Mouse (Mus musculus) liver, embryonic 11.5 days (tissue): ENCODE data around the gene Cnp. TPM values are rescaled to one million over a fixed set of nuclear protein-coding genes. Genes with fewer than 3 reads are reported as not detected.
"Not testable (repeated sequence)": the region's sequence is repeated elsewhere in the genome, so short reads cannot be mapped to it uniquely, and the experiment has no call there.

Source experiments
- ATAC-seq: fragments of 200-750 bp; cut with Nextera tagmentation; replicated peaks from 2 replicates; pipeline ENCODE4 v1.8.0; 2017; ENCODE audit warnings: moderate number of reproducible peaks, mild to moderate bottlenecking, moderate TSS enrichment, moderate library complexity; ENCODE audit not compliant: low FRiP score
- DNase-seq: peaks from one replicate; pipeline ENCODE4 v3.0.0-alpha.2; 2017; ENCODE audit warnings: low spot score
- H3K27ac ChIP-seq: fragments of 300-500 bp; sonication (generic); 2 replicates; pipeline ENCODE4 v1.5.1; 2014; ENCODE audit warnings: mild to moderate bottlenecking, low read depth, low read length, control low read depth
- H3K27me3 ChIP-seq: fragments of 300-500 bp; sonication (generic); replicated peaks from 2 replicates; pipeline ENCODE4 v1.6.1; 2014; ENCODE audit warnings: low read length, mixed read lengths; ENCODE audit not compliant: control insufficient read depth, insufficient read depth
- H3K36me3 ChIP-seq: fragments of 300-500 bp; sonication (generic); 2 replicates; pipeline ENCODE4 v1.6.1; 2014; ENCODE audit warnings: mild to moderate bottlenecking, low read length, moderate library complexity, mixed read lengths; ENCODE audit not compliant: control insufficient read depth, insufficient read depth
- H3K4me1 ChIP-seq: fragments of 300-500 bp; sonication (generic); replicated peaks from 2 replicates; pipeline ENCODE4 v1.6.1; 2014; ENCODE audit warnings: low read length, mixed read lengths; ENCODE audit not compliant: control insufficient read depth, insufficient read depth
- H3K4me2 ChIP-seq: fragments of 300-500 bp; sonication (generic); 2 replicates; pipeline ENCODE4 v1.6.1; 2014; ENCODE audit warnings: mild to moderate bottlenecking, control low read depth, moderate library complexity
- H3K4me3 ChIP-seq: fragments of 300-500 bp; sonication (generic); 2 replicates; pipeline ENCODE4 v1.5.1; 2014; ENCODE audit warnings: low read depth, low read length, control low read depth
- H3K9ac ChIP-seq: fragments of 300-500 bp; sonication (generic); 2 replicates; pipeline ENCODE4 v1.6.1; 2014; ENCODE audit warnings: low read depth, low read length, control low read depth
- H3K9me3 ChIP-seq: fragments of 300-500 bp; sonication (generic); 2 replicates; pipeline ENCODE4 v1.6.1; 2016; ENCODE audit warnings: low read length, inconsistent platforms, mixed read lengths; ENCODE audit not compliant: control insufficient read depth
- WGBS: fragments of 180-500 bp; shearing (Covaris S2); extraction: QIAGEN DNeasy Blood & Tissue Kit; methylation state at CpG from one replicate; pipeline ENCODE4 v1.1.7; 2014; 5-methylcytosine and 5-hydroxymethylcytosine counted together
- polyA plus RNA-seq: library from polyadenylated mRNA; unstranded; fragments of >200 nt; fragmentation: Nextera tagmentation; extraction: Ambion mirVana; gene quantifications from 2 replicates; pipeline ENCODE4 v1.2.1, GENCODE M21; 2014

Cnp gene
- polyA plus RNA-seq, 1 experiment from 2014 or later: 19.4 TPM

DNA sequence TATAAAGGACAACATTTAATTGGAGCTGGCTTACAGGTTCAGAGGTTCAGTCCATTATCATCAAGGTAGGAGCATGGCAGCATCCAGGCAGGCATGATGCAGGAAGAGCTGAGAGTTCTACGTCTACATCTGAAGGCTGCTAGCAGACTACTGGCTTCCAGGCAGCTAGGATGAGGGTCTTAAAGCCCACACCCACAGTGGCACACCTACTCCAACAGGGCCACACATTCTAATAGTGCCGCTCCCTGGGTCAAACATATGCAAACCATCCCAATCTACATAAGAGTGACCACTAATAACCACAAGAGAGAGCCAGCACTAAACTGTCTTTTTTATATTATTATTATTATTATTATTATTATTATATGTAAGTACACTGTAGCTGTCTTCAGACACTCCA lies 40.3 kb upstream of the Cnp start:
- WGBS: 79% methylated on average over 2 of the region's 2 CpGs
- ATAC-seq, H3K4me1 ChIP-seq, H3K4me2 ChIP-seq, H3K9ac ChIP-seq, H3K27ac ChIP-seq, H3K36me3 ChIP-seq, DNase-seq, H3K9me3 ChIP-seq, H3K4me3 ChIP-seq, H3K27me3 ChIP-seq: not testable (repeated sequence)

DNA sequence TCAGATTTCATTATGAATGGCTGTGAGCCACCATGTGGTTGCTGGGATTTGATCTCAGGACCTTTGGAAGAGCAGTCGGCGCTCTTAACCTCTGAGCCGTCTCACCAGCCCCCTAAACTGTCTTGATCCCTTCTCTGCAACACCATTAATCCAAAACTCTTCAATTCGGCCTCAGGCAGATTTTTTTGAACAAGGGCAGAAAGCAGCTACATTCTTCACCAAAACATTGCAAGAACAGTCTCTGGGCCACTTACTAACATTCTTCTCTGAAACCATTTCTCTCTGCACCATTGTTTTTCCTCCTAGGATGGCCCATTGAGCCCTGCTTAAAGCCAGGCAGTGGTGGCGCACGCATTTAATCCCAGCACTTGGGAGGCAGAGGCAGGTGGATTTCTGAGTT lies 39.9 kb upstream of the Cnp start:
- H3K4me1 ChIP-seq, DNase-seq, H3K36me3 ChIP-seq, H3K9me3 ChIP-seq, ATAC-seq, H3K27me3 ChIP-seq, H3K27ac ChIP-seq, H3K9ac ChIP-seq, H3K4me2 ChIP-seq, H3K4me3 ChIP-seq: not testable (repeated sequence)
- 91% methylated on average over 6 of the region's 6 CpGs for WGBS

DNA sequence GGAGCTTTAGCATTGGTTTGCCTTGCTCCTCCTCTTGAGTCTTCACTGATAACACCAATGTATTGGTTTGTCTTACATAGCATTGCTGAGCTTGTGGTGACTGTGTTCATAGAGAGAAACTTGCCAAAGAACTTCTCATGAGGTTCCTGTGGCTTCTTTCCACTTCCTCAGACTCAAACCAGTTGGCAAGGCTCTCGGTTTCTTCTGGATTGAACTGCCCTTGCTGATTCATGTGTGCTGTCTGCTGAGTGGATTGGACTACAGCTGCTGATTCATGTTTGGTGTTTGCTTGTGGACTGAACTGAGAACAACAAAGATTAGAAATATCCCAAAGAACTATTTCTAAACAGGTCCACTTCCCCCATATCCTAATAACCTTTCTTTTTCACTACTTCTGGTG lies 38.7 kb upstream of the Cnp start:
- 47% methylated on average over 1 of the region's 1 CpGs for WGBS

DNA sequence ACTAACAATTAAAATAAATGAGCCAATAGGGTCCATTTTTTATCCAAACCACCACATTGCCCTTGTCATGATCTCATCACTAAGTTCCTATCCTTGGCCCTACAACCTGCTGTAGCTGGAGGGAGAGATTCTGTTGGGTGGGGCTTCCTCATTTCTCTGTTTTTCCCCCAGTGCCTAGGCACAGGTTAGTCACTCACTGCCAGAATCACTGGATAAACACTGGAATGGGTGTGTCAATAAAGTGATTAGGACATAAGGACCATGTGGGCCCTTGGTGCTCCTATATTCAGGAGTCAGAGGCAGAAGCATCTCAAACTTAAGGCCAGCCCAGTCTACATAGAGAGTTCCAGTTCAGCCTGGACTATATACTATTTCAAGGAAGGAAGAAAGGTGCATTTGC lies 38.2 kb upstream of the Cnp start:
- no peak overlapping the region for H3K27ac ChIP-seq
- no peak for ATAC-seq
- no peaks in the 10 kb centered on the region for H3K9me3 ChIP-seq
- H3K36me3 ChIP-seq: no peaks in the 10 kb centered on the region
- H3K27me3 ChIP-seq: no peaks in the 10 kb centered on the region
- no peak overlapping the region for H3K9ac ChIP-seq
- no peak overlapping the region for H3K4me3 ChIP-seq
- no peak overlapping the region for H3K4me2 ChIP-seq
- H3K4me1 ChIP-seq: peaks cover 3% of the 10 kb centered on the region
- no peak for DNase-seq

More for the DNA sequence above, 38.7 kb upstream of the Cnp start:
- ATAC-seq (no peak), DNase-seq (no peak)
- Histone ChIP-seq H3K4me1 (peaks cover 2% of the 10 kb centered on the region; the same call in 1 of the 2 replicates), H3K9me3 (no peaks in the 10 kb centered on the region), H3K36me3 (no peaks in the 10 kb centered on the region), H3K4me3 (no peak overlapping the region), H3K27ac (no peak overlapping the region), H3K27me3 (no peaks in the 10 kb centered on the region), H3K4me2 (no peak overlapping the region), H3K9ac (no peak overlapping the region)

DNA sequence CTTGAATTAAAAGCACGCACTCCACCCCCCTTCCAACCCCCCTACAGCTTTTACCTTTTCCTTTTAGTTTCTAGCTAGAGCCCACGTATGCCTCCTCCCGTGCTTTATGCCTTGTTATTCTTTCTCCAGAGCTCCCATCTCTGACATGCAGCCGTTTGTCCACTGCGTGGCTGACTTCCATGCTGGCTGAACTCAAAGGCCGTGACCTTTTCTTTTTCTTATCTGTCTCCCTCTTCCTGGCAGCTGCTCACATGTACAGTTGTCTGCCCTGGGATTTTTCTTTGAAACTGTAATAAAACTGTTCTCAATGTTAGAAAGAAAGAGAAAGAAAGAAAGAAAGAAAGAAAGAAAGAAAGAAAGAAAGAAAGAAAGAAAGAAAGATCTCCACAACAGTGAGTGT lies 33.7 kb upstream of the Cnp start:
- H3K9me3 ChIP-seq: no peaks in the 10 kb centered on the region
- no peaks in the 10 kb centered on the region for H3K36me3 ChIP-seq
- H3K4me3 ChIP-seq: no peak overlapping the region
- H3K9ac ChIP-seq: no peak overlapping the region
- H3K27me3 ChIP-seq: no peaks in the 10 kb centered on the region
- H3K27ac ChIP-seq: no peak overlapping the region
- ATAC-seq (no peak), DNase-seq (no peak)
- no peak overlapping the region for H3K4me2 ChIP-seq
- H3K4me1 ChIP-seq: peaks cover 15% of the 10 kb centered on the region
- WGBS: 25% methylated on average over 6 of the region's 6 CpGs

DNA sequence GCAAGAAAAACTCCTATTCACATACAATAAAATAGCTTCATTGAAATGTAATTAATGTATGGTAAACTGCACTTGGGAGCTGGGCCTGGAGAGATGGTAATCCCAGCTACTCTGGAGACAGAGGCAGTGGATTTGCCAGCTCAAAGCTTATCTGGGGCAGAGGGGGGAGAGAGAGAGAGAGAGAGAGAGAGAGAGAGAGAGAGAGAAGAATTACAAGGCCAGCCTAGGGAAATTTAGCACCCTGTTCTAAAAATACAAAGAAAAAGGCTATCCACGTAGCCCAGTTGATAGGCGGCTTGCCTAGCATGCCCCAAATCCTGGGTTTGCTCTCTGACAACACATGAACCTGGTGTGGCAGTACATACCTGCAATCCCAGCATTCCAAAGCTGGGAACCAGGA lies 33.1 kb upstream of the Cnp start:
- no peak overlapping the region for H3K9ac ChIP-seq
- H3K36me3 ChIP-seq: no peaks in the 10 kb centered on the region
- H3K27ac ChIP-seq: no peak overlapping the region
- DNase-seq: no peak
- no peak overlapping the region for H3K4me2 ChIP-seq
- H3K9me3 ChIP-seq: no peaks in the 10 kb centered on the region
- H3K4me1 ChIP-seq: peaks cover 15% of the 10 kb centered on the region
- no peaks in the 10 kb centered on the region for H3K27me3 ChIP-seq
- no peak for ATAC-seq
- no peak overlapping the region for H3K4me3 ChIP-seq
- WGBS: 77% methylated on average over 2 of the region's 2 CpGs

DNA sequence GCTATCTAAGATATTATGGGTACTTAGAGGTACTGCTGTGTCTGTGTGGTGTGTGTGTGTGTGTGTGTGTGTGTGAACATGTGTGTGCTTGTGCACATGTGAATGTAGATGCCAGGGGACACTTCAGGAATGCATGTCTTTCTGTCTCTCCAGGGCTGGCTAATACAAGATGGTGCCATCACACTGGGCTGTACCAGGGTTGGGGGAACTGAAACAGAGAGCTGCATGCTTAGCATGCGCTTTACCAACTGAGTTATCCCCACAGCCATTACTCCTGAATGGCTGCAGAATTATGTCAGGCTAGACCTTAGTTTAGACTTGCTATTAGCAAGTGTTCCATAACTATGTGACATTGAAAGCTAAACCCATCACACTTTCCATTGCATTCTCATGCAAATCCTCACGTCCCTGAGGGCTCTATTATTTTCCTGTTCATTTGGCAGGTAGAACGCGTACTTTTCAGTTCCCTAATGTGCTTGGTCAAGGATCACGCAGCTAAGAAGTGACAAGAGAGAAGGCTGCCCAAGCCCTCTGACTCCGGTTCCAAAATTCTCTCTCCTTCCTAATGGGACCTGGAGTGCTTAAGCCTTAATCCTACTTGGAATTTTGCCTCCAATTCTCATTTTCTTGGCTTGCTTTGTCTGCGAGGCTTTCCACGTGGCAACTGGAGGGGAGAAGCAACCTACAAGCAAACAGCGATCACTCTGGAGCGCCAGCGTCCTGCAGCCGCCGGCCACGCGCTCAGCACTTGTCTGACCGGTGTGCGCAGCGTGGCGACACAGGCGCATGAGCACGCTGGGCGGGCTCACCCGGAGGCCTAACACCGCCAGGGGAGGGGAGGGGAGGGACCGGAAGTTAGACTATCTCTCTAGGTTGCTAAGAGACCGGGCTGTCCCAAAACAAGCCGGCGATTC lies 29.6 kb upstream of the Cnp start, which contains the start of gene Ttc25:
TSS of gene Ttc25 (plus strand) at position 776 of the 914 bp plus-strand sequence.
- ATAC-seq (peak; percentile 99), DNase-seq (peak; percentile 87)
- H3K27me3 ChIP-seq: no peaks in the 10 kb centered on the region
- WGBS: 5% methylated on average over 28 of the region's 28 CpGs
- H3K36me3 ChIP-seq: no peaks in the 10 kb centered on the region
- H3K4me1 ChIP-seq: peaks cover 15% of the 10 kb centered on the region
- peak within 1 kb of the TSS; percentile 60 for H3K27ac ChIP-seq
- peak within 1 kb of the TSS; percentile 85 for H3K4me2 ChIP-seq
- peak within 1 kb of the TSS; percentile 59 for H3K4me3 ChIP-seq
- H3K9me3 ChIP-seq: no peaks in the 10 kb centered on the region
- peak within 1 kb of the TSS; percentile 73 for H3K9ac ChIP-seq

DNA sequence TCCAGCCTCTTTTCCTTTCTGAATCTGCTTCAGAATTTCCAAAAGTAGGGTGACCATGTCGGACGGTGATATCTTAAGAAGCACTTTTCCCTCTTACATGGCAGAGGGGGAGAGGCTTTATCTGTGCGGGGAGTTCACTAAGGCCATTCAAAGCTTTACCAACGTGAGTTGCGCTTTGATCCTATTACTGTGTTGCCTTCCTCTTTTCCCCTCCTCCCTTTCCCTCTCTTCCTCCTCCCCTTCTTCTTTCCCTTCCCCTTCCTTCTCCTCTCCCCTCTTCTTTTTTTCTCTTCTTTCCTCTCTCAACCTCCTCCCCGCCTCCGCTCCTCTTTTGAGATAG lies 29.0 kb upstream of the Cnp start:
- Histone ChIP-seq H3K4me2 (peak overlapping the region; percentile 85), H3K9ac (peak overlapping the region; percentile 73), H3K27me3 (no peaks in the 10 kb centered on the region), H3K4me1 (peaks cover 15% of the 10 kb centered on the region), H3K9me3 (no peaks in the 10 kb centered on the region), H3K36me3 (no peaks in the 10 kb centered on the region), H3K4me3 (peak overlapping the region; percentile 59), H3K27ac (peak overlapping the region; percentile 23; the same call in 1 of the 2 replicates)
- ATAC-seq (0 out of 2 replicates have a peak, but pooled peaks have one; percentile 19), DNase-seq (no peak)
- WGBS: 26% methylated on average over 7 of the region's 7 CpGs

DNA sequence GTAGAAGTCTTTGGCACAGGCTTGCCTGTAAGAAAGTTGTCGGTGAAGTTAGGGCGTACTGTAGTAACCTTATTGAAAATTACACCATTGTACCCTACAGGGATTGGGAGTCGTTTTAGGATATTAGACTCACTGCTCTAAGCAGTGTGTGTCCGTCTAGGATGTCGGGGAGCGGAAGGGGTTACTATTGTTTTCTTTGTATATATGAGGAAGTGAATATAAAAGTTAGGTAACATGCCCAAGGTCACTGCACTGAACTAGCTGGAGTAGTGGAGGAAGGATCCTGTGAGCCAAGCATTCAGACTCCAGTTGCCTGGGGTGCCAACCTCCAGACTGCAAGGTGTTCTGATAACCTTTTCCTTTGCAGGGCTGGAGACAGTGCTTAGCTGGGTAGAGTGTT lies 27.7 kb upstream of the Cnp start:
- no peaks in the 10 kb centered on the region for H3K9me3 ChIP-seq
- H3K4me1 ChIP-seq: peaks cover 9% of the 10 kb centered on the region
- H3K27me3 ChIP-seq: no peaks in the 10 kb centered on the region
- ATAC-seq (no peak), DNase-seq (no peak)
- H3K9ac ChIP-seq: no peak overlapping the region
- 81% methylated on average over 6 of the region's 6 CpGs for WGBS
- H3K27ac ChIP-seq: no peak overlapping the region
- no peaks in the 10 kb centered on the region for H3K36me3 ChIP-seq
- H3K4me2 ChIP-seq: no peak overlapping the region
- no peak overlapping the region for H3K4me3 ChIP-seq
